Mouse (Mus musculus): ENCODE data around the gene Tsc1. TPM values are rescaled to one million over a fixed set of nuclear protein-coding genes. Genes with fewer than 3 reads are reported as not detected.

Tsc1 gene
- total RNA-seq, 2 experiments from 2014 or later, result 41.8 to 44.5 TPM

DNA sequence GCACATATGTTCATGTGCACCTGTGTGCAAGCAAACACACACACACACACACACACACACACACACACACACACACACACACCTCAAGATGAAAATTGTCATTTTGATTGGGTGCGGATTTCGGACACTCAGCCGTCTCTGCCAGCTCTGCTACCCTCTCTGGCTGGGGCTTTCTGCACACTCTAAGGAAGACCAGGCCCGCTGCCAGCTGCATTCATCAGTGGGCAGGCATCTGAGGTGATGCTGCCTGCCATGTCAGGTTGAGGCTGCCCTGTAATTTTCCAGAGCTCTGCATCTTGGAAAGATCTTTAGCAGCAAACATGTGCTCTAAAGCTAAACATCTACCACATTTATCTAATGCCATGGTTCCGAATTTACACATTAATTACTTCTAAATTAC lies 96.1 kb downstream of the Tsc1 start:
- DNase-seq, result no peak

DNA sequence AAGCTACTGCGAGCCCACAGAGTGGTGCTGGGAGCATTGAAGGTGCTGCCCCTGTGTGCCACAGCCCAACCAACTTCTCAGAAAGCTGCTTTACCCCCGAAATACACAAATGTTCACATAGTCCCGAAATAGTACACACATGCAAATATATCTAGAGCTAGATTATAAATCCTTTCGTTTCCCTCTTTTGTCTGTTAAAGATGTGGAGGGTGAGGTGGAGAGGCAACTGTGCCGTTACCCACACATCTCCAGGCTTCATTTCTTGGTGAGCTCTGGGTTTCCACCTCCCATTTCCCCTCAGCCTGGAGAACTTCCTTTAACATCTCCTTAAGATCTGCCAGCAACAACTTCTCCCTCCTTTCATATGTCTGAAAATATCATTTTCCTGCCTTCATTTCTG lies 99.1 kb downstream of the Tsc1 start:
- DNase-seq, result no peak

Small RNA genes lying within 50 kb of the gene (microRNA-seq; reads per million reads assigned to microRNA genes)
- gene Gm22824 (0 reads per million in 2 experiments), gene Mir3088 (2.1 to 3.3 reads per million in 2 experiments)

Other genes starting within 250 kb of the Tsc1 start
- 10 to 100 TPM; 14.5 to 18.0 TPM for gene Ppp1r26, start 194.4 kb upstream of the Tsc1 start, total RNA-seq (2021)
- 1 to 10 TPM; 2.8 to 3.6 TPM for gene 1700007K13Rik, start 174.9 kb upstream of the Tsc1 start, total RNA-seq (2021)
- gene Mrps2, start 173.2 kb upstream of the Tsc1 start, total RNA-seq (2021), result 10 to 100 TPM; 34.6 to 36.3 TPM
- 1 to 10 TPM; 1.2 to 1.8 TPM for gene Gbgt1, start 144.3 kb upstream of the Tsc1 start, total RNA-seq (2021)
- 1 to 10 TPM in 1 of 2 experiments, not detected in 1; 1.9 TPM for gene Gm10134, start 135.1 kb upstream of the Tsc1 start, total RNA-seq (2021)
- gene Ralgds, start 128.1 kb upstream of the Tsc1 start, total RNA-seq (2021), result 100 to 1,000 TPM; 123 to 128 TPM
- not detected for gene Cel, start 77.8 kb upstream of the Tsc1 start, total RNA-seq (2021)
- 10 to 100 TPM; 17.4 to 18.9 TPM for gene Gtf3c5, start 57.5 kb upstream of the Tsc1 start, total RNA-seq (2021)
- not detected for gene Gfi1b, start 19.2 kb upstream of the Tsc1 start, total RNA-seq (2021)
- gene Spaca9, start 58.5 kb downstream of the Tsc1 start, total RNA-seq (2021), result not detected
- 1 to 10 TPM; 1.0 to 1.7 TPM for gene Ak8, start 58.9 kb downstream of the Tsc1 start, total RNA-seq (2021)
- gene Gtf3c4, start 199.1 kb downstream of the Tsc1 start, total RNA-seq (2021), result 10 to 100 TPM; 34.5 to 40.0 TPM
- 1 to 10 TPM; 7.7 to 9.0 TPM for gene Ddx31, start 199.2 kb downstream of the Tsc1 start, total RNA-seq (2021)

All from layer of hippocampus, postnatal 36 days (tissue).